Mouse (Mus musculus) stomach, embryonic 16.5 days (tissue): ENCODE measurements around the gene Eln. TPM values are rescaled to one million over a fixed set of nuclear protein-coding genes. Genes with fewer than 3 reads are reported as not detected.

Source experiments
- ATAC-seq: fragments of 200-750 bp; cut with Nextera tagmentation; 2 replicates; pipeline ENCODE4 v1.8.0; 2017; ENCODE audit warnings: moderate number of reproducible peaks, moderate TSS enrichment; ENCODE audit not compliant: insufficient read depth, low FRiP score
- H3K27ac ChIP-seq: fragments of 300-500 bp; sonication (generic); 2 replicates; pipeline ENCODE4 v1.5.1; 2014; ENCODE audit warnings: low read length
- H3K27me3 ChIP-seq: fragments of 300-500 bp; sonication (generic); 2 replicates; pipeline ENCODE4 v1.6.1; 2014; ENCODE audit warnings: low read length, control low read depth, mixed read lengths; ENCODE audit not compliant: control insufficient read depth, insufficient read depth
- H3K36me3 ChIP-seq: fragments of 300-500 bp; sonication (generic); 2 replicates; pipeline ENCODE4 v1.6.1; 2014; ENCODE audit warnings: low read length; ENCODE audit not compliant: control insufficient read depth, insufficient read depth
- H3K4me1 ChIP-seq: fragments of 300-500 bp; sonication (generic); 2 replicates; pipeline ENCODE4 v1.6.1; 2014; ENCODE audit warnings: low read length, control low read depth, mixed read lengths; ENCODE audit not compliant: control insufficient read depth, insufficient read depth
- H3K4me2 ChIP-seq: fragments of 300-500 bp; sonication (generic); 2 replicates; pipeline ENCODE4 v1.6.1; 2014; ENCODE audit warnings: low read depth, low read length, mixed read lengths
- H3K4me3 ChIP-seq: fragments of 300-500 bp; sonication (generic); replicated peaks from 2 replicates; pipeline ENCODE4 v1.5.1; 2014; ENCODE audit warnings: mild to moderate bottlenecking, low read length
- H3K9ac ChIP-seq: fragments of 300-500 bp; sonication (generic); 2 replicates; pipeline ENCODE4 v1.6.1; 2014; ENCODE audit warnings: low read length
- H3K9me3 ChIP-seq: fragments of 300-500 bp; sonication (generic); replicated peaks from 2 replicates; pipeline ENCODE4 v1.6.1; 2016; ENCODE audit warnings: low read length, control low read depth; ENCODE audit not compliant: control insufficient read depth
- WGBS: fragments of 180-500 bp; shearing (Covaris S2); extraction: QIAGEN DNeasy Blood & Tissue Kit; methylation state at CpG from one replicate; pipeline ENCODE4 v1.1.7; 2014; 5-methylcytosine and 5-hydroxymethylcytosine counted together
- polyA plus RNA-seq: library from polyadenylated mRNA; unstranded; fragments of >200 nt; fragmentation: Nextera tagmentation; extraction: Ambion mirVana; gene quantifications from 2 replicates; pipeline ENCODE4 v1.2.1, GENCODE M21; 2015

Gene Eln
- polyA plus RNA-seq, 1 experiment from 2014 or later, result 97.0 TPM

DNA sequence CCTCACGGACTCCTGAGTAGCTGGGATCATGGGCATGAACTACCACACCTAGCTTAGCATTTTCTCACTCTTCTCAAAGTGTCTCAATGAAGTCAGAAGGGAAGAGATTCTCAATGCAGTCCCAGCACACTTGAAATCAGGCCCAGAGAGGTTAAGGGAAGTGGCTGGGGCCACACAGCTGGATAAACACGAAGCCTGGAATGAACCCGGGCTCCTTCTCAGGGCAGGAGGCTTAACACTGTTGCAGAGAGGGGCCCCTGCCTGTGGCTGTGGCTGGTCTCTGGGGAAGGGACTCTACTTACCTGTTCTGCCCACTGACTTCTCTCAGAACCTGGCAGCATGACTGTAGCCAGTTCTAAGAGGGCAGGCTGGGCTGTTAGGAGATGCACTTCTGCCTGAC lies 7.2 kb downstream of the Eln start:
- no peaks in the 10 kb centered on the region for H3K27me3 ChIP-seq
- no peaks in the 10 kb centered on the region for H3K9me3 ChIP-seq
- H3K4me1 ChIP-seq, result peaks cover 27% of the 10 kb centered on the region
- 43% methylated on average over 3 of the region's 3 CpGs for WGBS
- no peak overlapping the region for H3K4me2 ChIP-seq
- H3K4me3 ChIP-seq, result no peak overlapping the region
- no peak for ATAC-seq
- no peaks in the 10 kb centered on the region for H3K36me3 ChIP-seq
- peak overlapping the region; percentile 6; the same call in 1 of the 2 replicates for H3K27ac ChIP-seq
- no peak overlapping the region for H3K9ac ChIP-seq

- H3K4me2 ChIP-seq, result no peak overlapping the region
- no peak overlapping the region for H3K4me3 ChIP-seq
- no peaks in the 10 kb centered on the region for H3K27me3 ChIP-seq
- ATAC-seq, result no peak
- no peak overlapping the region for H3K27ac ChIP-seq
- no peak overlapping the region for H3K9ac ChIP-seq
- 81% methylated on average over 2 of the region's 2 CpGs for WGBS
- H3K9me3 ChIP-seq, result no peaks in the 10 kb centered on the region
- H3K4me1 ChIP-seq, result peaks cover under 1% of the 10 kb centered on the region; the same call in 1 of the 2 replicates
- H3K36me3 ChIP-seq, result no peaks in the 10 kb centered on the region
These were observed 12.2 kb downstream of the Eln start for GRCm38 (mm10) chr5:134734920-134735319.

DNA sequence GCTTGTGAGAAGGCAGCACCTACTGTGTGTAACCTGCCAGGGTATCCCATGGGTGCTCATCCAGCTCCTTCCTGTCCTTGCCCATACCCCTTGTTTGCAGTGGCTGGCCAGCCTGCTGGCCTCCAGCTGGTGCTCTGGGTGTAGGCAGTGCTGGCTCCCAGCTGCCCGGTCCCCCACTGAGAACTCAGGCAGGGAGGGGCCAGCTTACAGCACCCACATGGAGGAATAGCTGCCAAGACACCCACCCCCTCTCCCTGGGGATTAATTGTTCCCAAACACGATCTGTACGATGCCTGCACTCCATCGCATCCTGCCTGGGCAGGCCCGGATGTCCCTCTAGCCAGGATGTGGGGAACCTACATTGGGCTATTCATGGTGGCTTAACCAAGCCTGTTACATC lies 13.1 kb downstream of the Eln start:
- no peaks in the 10 kb centered on the region for H3K36me3 ChIP-seq
- no peak overlapping the region for H3K27ac ChIP-seq
- H3K27me3 ChIP-seq, result no peaks in the 10 kb centered on the region
- H3K9me3 ChIP-seq, result no peaks in the 10 kb centered on the region
- no peak overlapping the region for H3K9ac ChIP-seq
- no peaks in the 10 kb centered on the region for H3K4me1 ChIP-seq
- H3K4me2 ChIP-seq, result no peak overlapping the region
- ATAC-seq, result peak; percentile 11; the same call in 1 of the 2 replicates
- 54% methylated on average over 5 of the region's 5 CpGs for WGBS
- no peak overlapping the region for H3K4me3 ChIP-seq

DNA sequence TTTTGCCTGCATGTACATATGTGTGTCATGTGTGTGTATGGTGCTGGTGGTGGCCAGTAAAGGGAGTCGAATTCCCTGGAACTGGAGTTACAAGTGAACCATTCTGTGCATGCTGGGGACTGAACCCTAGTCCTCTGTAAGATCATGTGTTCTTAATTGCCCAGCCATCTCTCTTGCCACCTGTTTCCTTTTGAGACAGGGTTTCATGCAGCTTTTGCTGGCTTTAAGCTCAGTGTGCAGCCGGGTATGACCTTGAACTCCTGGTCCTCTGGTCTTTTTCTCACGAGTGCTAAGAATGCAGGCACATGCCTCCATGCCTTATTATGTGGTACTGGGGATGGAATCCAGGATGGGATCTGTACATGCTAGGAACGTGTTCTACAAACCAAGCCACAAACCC lies 13.9 kb downstream of the Eln start:
- Histone ChIP-seq H3K27ac (no peak overlapping the region), H3K27me3 (no peaks in the 10 kb centered on the region), H3K4me2 (no peak overlapping the region), H3K4me1 (no peaks in the 10 kb centered on the region), H3K9me3 (no peaks in the 10 kb centered on the region), H3K4me3 (no peak overlapping the region), H3K36me3 (no peaks in the 10 kb centered on the region), H3K9ac (no peak overlapping the region)
- no peak for ATAC-seq
- WGBS, result 72% methylated on average over 4 of the region's 4 CpGs

DNA sequence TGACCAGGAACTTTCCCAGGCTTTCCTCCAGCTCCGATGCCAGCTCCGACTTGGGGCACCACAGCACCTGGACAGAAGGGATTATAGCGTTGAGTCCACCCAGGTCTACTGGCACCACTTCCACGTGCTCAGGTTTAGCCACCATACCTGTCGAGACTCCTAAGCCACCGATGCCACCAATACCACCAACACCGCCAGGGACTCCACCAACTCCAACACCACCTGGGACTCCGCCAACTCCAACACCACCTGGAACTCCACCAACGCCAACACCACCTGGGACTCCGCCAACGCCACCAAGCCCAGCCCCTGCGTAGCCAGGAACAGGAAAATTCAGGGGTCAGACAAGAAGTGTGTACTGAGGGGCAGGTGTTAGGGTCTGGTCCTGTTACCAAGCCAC lies 18.0 kb downstream of the Eln start:
- Histone ChIP-seq H3K27ac (no peak overlapping the region), H3K4me2 (no peak overlapping the region), H3K36me3 (0 out of 2 replicates have a peak, but pooled peaks cover 3% of the 10 kb centered on the region), H3K4me1 (no peaks in the 10 kb centered on the region), H3K4me3 (no peak overlapping the region), H3K9ac (no peak overlapping the region), H3K27me3 (no peaks in the 10 kb centered on the region), H3K9me3 (no peaks in the 10 kb centered on the region)
- 92% methylated on average over 12 of the region's 12 CpGs for WGBS
- ATAC-seq, result no peak

GRCm38 (mm10) chr5:134728535-134728934 lies 18.6 kb downstream of the Eln start:
- 0 out of 2 replicates have a peak, but pooled peaks cover 3% of the 10 kb centered on the region for H3K36me3 ChIP-seq
- no peaks in the 10 kb centered on the region for H3K4me1 ChIP-seq
- no peak overlapping the region for H3K27ac ChIP-seq
- no peak overlapping the region for H3K9ac ChIP-seq
- no peak overlapping the region for H3K4me2 ChIP-seq
- H3K27me3 ChIP-seq, result no peaks in the 10 kb centered on the region
- WGBS, result 57% methylated on average over 3 of the region's 3 CpGs
- no peak for ATAC-seq
- no peak overlapping the region for H3K4me3 ChIP-seq
- no peaks in the 10 kb centered on the region for H3K9me3 ChIP-seq

- no peaks in the 10 kb centered on the region for H3K9me3 ChIP-seq
- WGBS, result 79% methylated on average over 8 of the region's 8 CpGs
- no peaks in the 10 kb centered on the region for H3K27me3 ChIP-seq
- 0 out of 2 replicates have a peak, but pooled peaks cover 3% of the 10 kb centered on the region for H3K36me3 ChIP-seq
- H3K9ac ChIP-seq, result no peak overlapping the region
- H3K4me2 ChIP-seq, result no peak overlapping the region
- no peak for ATAC-seq
- no peaks in the 10 kb centered on the region for H3K4me1 ChIP-seq
- no peak overlapping the region for H3K4me3 ChIP-seq
- no peak overlapping the region for H3K27ac ChIP-seq
These were observed 20.0 kb downstream of the Eln start for GRCm38 (mm10) chr5:134727001-134727639.

GRCm38 (mm10) chr5:134725299-134725698 lies 21.8 kb downstream of the Eln start:
- 58% methylated on average over 4 of the region's 4 CpGs for WGBS
- Histone ChIP-seq H3K4me2 (no peak overlapping the region), H3K9me3 (no peaks in the 10 kb centered on the region), H3K36me3 (0 out of 2 replicates have a peak, but pooled peaks cover 3% of the 10 kb centered on the region), H3K27me3 (no peaks in the 10 kb centered on the region), H3K4me1 (peaks cover 2% of the 10 kb centered on the region), H3K4me3 (no peak overlapping the region), H3K9ac (no peak overlapping the region), H3K27ac (no peak overlapping the region)
- ATAC-seq, result no peak

DNA sequence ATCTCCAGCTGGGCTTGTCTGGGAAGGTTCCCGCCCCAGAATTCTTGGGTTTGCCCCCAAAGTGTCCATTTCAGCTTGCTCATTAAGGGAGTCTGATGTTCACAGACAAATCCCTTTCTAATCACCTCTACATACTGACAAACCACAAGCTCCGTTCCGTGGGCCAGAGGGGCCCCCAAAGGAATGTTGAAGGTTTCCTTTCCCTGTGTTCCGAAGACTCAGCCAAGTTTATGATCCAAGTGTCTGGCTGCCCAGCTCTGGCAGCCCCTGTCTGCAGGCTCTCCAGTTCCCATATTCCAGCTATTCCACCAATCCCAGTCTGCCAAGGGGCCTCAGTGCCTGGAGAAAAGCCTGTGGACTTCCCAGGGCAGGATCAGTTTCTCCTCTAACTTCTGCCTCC lies 27.1 kb downstream of the Eln start:
- Histone ChIP-seq H3K9me3 (no peaks in the 10 kb centered on the region), H3K4me1 (peaks cover 4% of the 10 kb centered on the region), H3K9ac (peak overlapping the region; percentile 55), H3K4me3 (no peak overlapping the region), H3K4me2 (no peak overlapping the region), H3K27ac (peak overlapping the region; percentile 52; the same call in 1 of the 2 replicates), H3K36me3 (peaks cover 6% of the 10 kb centered on the region; the same call in 1 of the 2 replicates), H3K27me3 (no peaks in the 10 kb centered on the region)
- WGBS, result 35% methylated on average over 4 of the region's 4 CpGs
- ATAC-seq, result no peak
